Mouse (Mus musculus): ENCODE measurements around the gene Ccdc89. TPM values are rescaled to one million over a fixed set of nuclear protein-coding genes. Genes with fewer than 3 reads are reported as not detected.

The Ccdc89 gene
- polyA plus RNA-seq, 1 experiment: 0.25 TPM

- peak; percentile 15 for DNase-seq
- WGBS: 7% methylated on average over 4 of the region's 4 CpGs
- TF ChIP-seq CTCF (IDR thresholded peaks at IDR 0.05; ENCODE audit: insufficient read depth, low read length): no peak
- peaks cover 2% of the 10 kb centered on the region; the same call in 1 of the 2 replicates for H3K4me1 ChIP-seq (ENCODE audit: control insufficient read depth, insufficient read depth, low read length)
- peak overlapping the region; percentile 65 for H3K4me3 ChIP-seq (replicated peaks; ENCODE audit: extremely low read depth, low read depth, low read length)
Observed at GRCm38 (mm10) chr7:90442070-90442469, 15.7 kb downstream of the Ccdc89 start.

- 1% methylated on average over 41 of the region's 54 CpGs for WGBS
- DNase-seq: peak; percentile 94
- peak within 1 kb of the TSS; percentile 65 for H3K4me3 ChIP-seq (replicated peaks; ENCODE audit: extremely low read depth, low read depth, low read length)
- TF ChIP-seq POLR2A (IDR thresholded peaks at IDR 0.05; ENCODE audit: borderline replicate concordance, extremely low read depth, low read depth, low read length) (peak; percentile 89), CTCF (IDR thresholded peaks at IDR 0.05; ENCODE audit: insufficient read depth, low read length) (no peak)
- H3K4me1 ChIP-seq (ENCODE audit: control insufficient read depth, insufficient read depth, low read length): peaks cover 2% of the 10 kb centered on the region; the same call in 1 of the 2 replicates
Observed at GRCm38 (mm10) chr7:90442518-90443080, 16.2 kb downstream of the Ccdc89 start, which contains the start of gene Crebzf. Crebzf (plus strand) TSS chr7:90442729.

GRCm38 (mm10) chr7:90443101-90444091 is 17.0 kb downstream of the Ccdc89 start:
- peaks cover 2% of the 10 kb centered on the region; the same call in 1 of the 2 replicates for H3K4me1 ChIP-seq (ENCODE audit: control insufficient read depth, insufficient read depth, low read length)
- TF ChIP-seq POLR2A (IDR thresholded peaks at IDR 0.05; ENCODE audit: borderline replicate concordance, extremely low read depth, low read depth, low read length): no peak
- H3K4me3 ChIP-seq (replicated peaks; ENCODE audit: extremely low read depth, low read depth, low read length): peak overlapping the region; percentile 65
- DNase-seq: peak; percentile 72
- WGBS: under 1% methylated on average over 123 of the region's 123 CpGs

- Histone ChIP-seq H3K4me1 (ENCODE audit: control insufficient read depth, insufficient read depth, low read length) (peaks cover 2% of the 10 kb centered on the region; the same call in 1 of the 2 replicates), H3K4me3 (replicated peaks; ENCODE audit: extremely low read depth, low read depth, low read length) (peak overlapping the region; percentile 65)
- WGBS: 0% methylated on average over 6 of the region's 6 CpGs
- DNase-seq: no peak
- TF ChIP-seq POLR2A (IDR thresholded peaks at IDR 0.05; ENCODE audit: borderline replicate concordance, extremely low read depth, low read depth, low read length) (no peak), CTCF (IDR thresholded peaks at IDR 0.05; ENCODE audit: insufficient read depth, low read length) (no peak)
Observed at GRCm38 (mm10) chr7:90444206-90444605, 17.8 kb downstream of the Ccdc89 start.

- no peak for DNase-seq
- 11% methylated on average over 7 of the region's 7 CpGs for WGBS
- H3K4me1 ChIP-seq (ENCODE audit: control insufficient read depth, insufficient read depth, low read length): peaks cover 7% of the 10 kb centered on the region; the same call in 1 of the 2 replicates
- TF ChIP-seq POLR2A (IDR thresholded peaks at IDR 0.05; ENCODE audit: borderline replicate concordance, extremely low read depth, low read depth, low read length) (no peak), CTCF (IDR thresholded peaks at IDR 0.05; ENCODE audit: insufficient read depth, low read length) (no peak)
- peak overlapping the region; percentile 59 for H3K4me3 ChIP-seq (replicated peaks; ENCODE audit: extremely low read depth, low read depth, low read length)
Observed at GRCm38 (mm10) chr7:90456149-90456844, 29.9 kb downstream of the Ccdc89 start.

- H3K4me3 ChIP-seq (replicated peaks; ENCODE audit: extremely low read depth, low read depth, low read length): peak within 1 kb of the TSS; percentile 59
- peak; percentile 81 for DNase-seq
- peaks cover 7% of the 10 kb centered on the region; the same call in 1 of the 2 replicates for H3K4me1 ChIP-seq (ENCODE audit: control insufficient read depth, insufficient read depth, low read length)
- under 1% methylated on average over 41 of the region's 41 CpGs for WGBS
- TF ChIP-seq CTCF (IDR thresholded peaks at IDR 0.05; ENCODE audit: insufficient read depth, low read length) (no peak), POLR2A (IDR thresholded peaks at IDR 0.05; ENCODE audit: borderline replicate concordance, extremely low read depth, low read depth, low read length) (peak; percentile 94; the same call in 1 of the 2 replicates)
Observed at GRCm38 (mm10) chr7:90456845-90457468, 30.6 kb downstream of the Ccdc89 start, which contains the start of gene Tmem126a. Tmem126a (minus strand) TSS chr7:90457229.

- no peak for TF ChIP-seq CTCF (IDR thresholded peaks at IDR 0.05; ENCODE audit: insufficient read depth, low read length)
- no peak for TF ChIP-seq POLR2A (IDR thresholded peaks at IDR 0.05; ENCODE audit: borderline replicate concordance, extremely low read depth, low read depth, low read length)
- Histone ChIP-seq H3K4me1 (ENCODE audit: control insufficient read depth, insufficient read depth, low read length) (peaks cover 7% of the 10 kb centered on the region; the same call in 1 of the 2 replicates), H3K4me3 (replicated peaks; ENCODE audit: extremely low read depth, low read depth, low read length) (peak overlapping the region; percentile 59)
- peak; percentile 22 for DNase-seq
- WGBS: 6% methylated on average over 10 of the region's 10 CpGs
Observed at GRCm38 (mm10) chr7:90457517-90457916, 31.1 kb downstream of the Ccdc89 start.

GRCm38 (mm10) chr7:90460330-90460729 is 34.0 kb downstream of the Ccdc89 start:
- Histone ChIP-seq H3K4me1 (ENCODE audit: control insufficient read depth, insufficient read depth, low read length) (peaks cover 7% of the 10 kb centered on the region; the same call in 1 of the 2 replicates), H3K4me3 (replicated peaks; ENCODE audit: extremely low read depth, low read depth, low read length) (no peak overlapping the region)
- TF ChIP-seq POLR2A (IDR thresholded peaks at IDR 0.05; ENCODE audit: borderline replicate concordance, extremely low read depth, low read depth, low read length) (no peak), CTCF (IDR thresholded peaks at IDR 0.05; ENCODE audit: insufficient read depth, low read length) (no peak)
- DNase-seq: no peak
- WGBS: 44% methylated on average over 10 of the region's 10 CpGs
